Mouse (Mus musculus): ENCODE measurements around the gene Mcee. TPM values are rescaled to one million over a fixed set of nuclear protein-coding genes. Genes with fewer than 3 reads are reported as not detected.

Mcee gene
- 10 to 100 TPM; 35.1 to 38.9 TPM for total RNA-seq (2021)

GRCm38 (mm10) chr7:64392122-64392818 lies at the start of gene Mcee, which contains the start of gene Mphosph10:
Mcee (plus strand) TSS chr7:64392607.
Mphosph10 (minus strand) TSS chr7:64392268.
- peak; percentile 90 to 97 for DNase-seq (ENCODE audit: extremely low spot score in 1 of 2, low spot score in 2 of 2)
- intact Hi-C loops (cut with DNase I) = loop anchor here (5.0 to 10.0 kb wide), 2 partner anchors 113 to 350 kb away; partner anchors contain the start of gene Apba2

- DNase-seq (ENCODE audit: extremely low spot score in 1 of 2, low spot score in 2 of 2) = no peak
- intact Hi-C loops (cut with DNase I) = no loop called here
Measured at GRCm38 (mm10) chr7:64347813-64348212, 44.6 kb upstream of the Mcee start.

GRCm38 (mm10) chr7:64349147-64349861 lies 43.1 kb upstream of the Mcee start:
- intact Hi-C loops (cut with DNase I) = no loop called here
- DNase-seq (ENCODE audit: extremely low spot score in 1 of 2, low spot score in 2 of 2) = peak; percentile 27 to 57

GRCm38 (mm10) chr7:64351087-64351486 lies 41.3 kb upstream of the Mcee start:
- peak; percentile 64 to 68 for DNase-seq (ENCODE audit: extremely low spot score in 1 of 2, low spot score in 2 of 2)
- intact Hi-C loops (cut with DNase I) = no loop called here

- intact Hi-C loops (cut with DNase I) = no loop called here
- no peak for DNase-seq (ENCODE audit: extremely low spot score in 1 of 2, low spot score in 2 of 2)
Measured at GRCm38 (mm10) chr7:64354206-64354605, 38.2 kb upstream of the Mcee start.

- intact Hi-C loops (cut with DNase I) = no loop called here
- DNase-seq (ENCODE audit: extremely low spot score in 1 of 2, low spot score in 2 of 2) = no peak
Measured at GRCm38 (mm10) chr7:64356661-64357060, 35.7 kb upstream of the Mcee start.

- intact Hi-C loops (cut with DNase I) = no loop called here
- peak; percentile 43 to 79 for DNase-seq (ENCODE audit: extremely low spot score in 1 of 2, low spot score in 2 of 2)
Measured at GRCm38 (mm10) chr7:64357405-64357804, 35.0 kb upstream of the Mcee start.

- intact Hi-C loops (cut with DNase I) = no loop called here
- DNase-seq (ENCODE audit: extremely low spot score in 1 of 2, low spot score in 2 of 2) = no peak
Measured at GRCm38 (mm10) chr7:64358666-64359065, 33.7 kb upstream of the Mcee start.

- intact Hi-C loops (cut with DNase I) = no loop called here
Measured at GRCm38 (mm10) chr7:64359943-64360585, 32.3 kb upstream of the Mcee start.

GRCm38 (mm10) chr7:64360586-64360945 lies 31.8 kb upstream of the Mcee start:
- intact Hi-C loops (cut with DNase I) = no loop called here
- DNase-seq (ENCODE audit: extremely low spot score in 1 of 2, low spot score in 2 of 2) = peak; percentile 20 to 49

More at GRCm38 (mm10) chr7:64359943-64360585, 32.3 kb upstream of the Mcee start:
- no peak for DNase-seq (ENCODE audit: extremely low spot score in 1 of 2, low spot score in 2 of 2)

GRCm38 (mm10) chr7:64365863-64366262 lies 26.5 kb upstream of the Mcee start:
- intact Hi-C loops (cut with DNase I) = no loop called here
- DNase-seq (ENCODE audit: extremely low spot score in 1 of 2, low spot score in 2 of 2) = no peak

- DNase-seq (ENCODE audit: extremely low spot score in 1 of 2, low spot score in 2 of 2) = no peak
- intact Hi-C loops (cut with DNase I) = no loop called here
Measured at GRCm38 (mm10) chr7:64369841-64370240, 22.6 kb upstream of the Mcee start.

- no peak for DNase-seq (ENCODE audit: extremely low spot score in 1 of 2, low spot score in 2 of 2)
- intact Hi-C loops (cut with DNase I) = no loop called here
Measured at GRCm38 (mm10) chr7:64371940-64372878, 20.2 kb upstream of the Mcee start.

- intact Hi-C loops (cut with DNase I) = no loop called here
- no peak for DNase-seq (ENCODE audit: extremely low spot score in 1 of 2, low spot score in 2 of 2)
Measured at GRCm38 (mm10) chr7:64373147-64373829, 19.1 kb upstream of the Mcee start.

GRCm38 (mm10) chr7:64373830-64374562 lies 18.4 kb upstream of the Mcee start, which contains the start of gene Fan1:
Fan1 (minus strand) TSS chr7:64374095.
- intact Hi-C loops (cut with DNase I) = no loop called here

GRCm38 (mm10) chr7:64391479-64391878 lies 928 bp upstream of the Mcee start:
- intact Hi-C loops (cut with DNase I) = loop anchor here (5.0 to 10.0 kb wide), 2 partner anchors 113 to 351 kb away; partner anchors contain the start of gene Apba2

More at GRCm38 (mm10) chr7:64373830-64374562, 18.4 kb upstream of the Mcee start, which contains the start of gene Fan1:
- peak; percentile 81 to 90 for DNase-seq (ENCODE audit: extremely low spot score in 1 of 2, low spot score in 2 of 2)

GRCm38 (mm10) chr7:64392819-64393151 lies 378 bp downstream of the Mcee start:
- DNase-seq (ENCODE audit: extremely low spot score in 1 of 2, low spot score in 2 of 2) = no peak
- intact Hi-C loops (cut with DNase I) = loop anchor here (5.0 to 10.0 kb wide), 2 partner anchors 112 to 350 kb away; partner anchors contain the start of gene Apba2

More at GRCm38 (mm10) chr7:64391479-64391878, 928 bp upstream of the Mcee start:
- DNase-seq (ENCODE audit: extremely low spot score in 1 of 2, low spot score in 2 of 2) = no peak
